Mouse (Mus musculus): ENCODE results near the gene Frmd8.

DNA sequence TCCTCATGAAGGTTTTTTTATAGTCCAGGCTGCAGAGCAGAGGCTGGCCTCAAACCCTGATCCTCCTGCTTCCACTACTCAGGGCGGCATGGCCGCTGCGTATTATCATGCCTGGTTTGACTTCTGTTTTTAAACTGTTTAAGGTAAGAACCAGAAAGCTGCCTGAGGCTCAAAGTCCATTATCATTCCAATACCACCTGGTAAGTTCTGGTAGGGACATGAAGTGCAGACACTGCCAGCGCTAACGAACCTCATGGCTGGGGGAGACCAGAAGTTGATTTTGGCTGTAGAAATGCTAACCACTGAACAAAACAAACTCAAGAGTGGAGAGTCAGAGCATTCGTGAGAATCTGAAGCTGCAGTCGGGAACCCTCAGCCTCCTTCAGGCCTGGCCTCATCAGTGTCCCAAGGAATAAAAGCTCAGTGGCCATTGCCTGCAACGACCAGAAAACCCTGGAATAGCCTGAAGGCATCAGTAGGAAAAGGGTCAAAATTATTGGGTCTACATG lies 39.1 kb downstream of the Frmd8 start:
- TF ChIP-seq CTCF (conservative IDR thresholded peaks at IDR 0.05; ENCODE audit: low read length) (no peak), NANOG (IDR thresholded peaks at IDR 0.05; ENCODE audit: borderline replicate concordance, low read length) (no peak), POU5F1 (IDR thresholded peaks at IDR 0.05; ENCODE audit: borderline replicate concordance, low read length) (no peak)
